Mouse (Mus musculus) lung, postnatal 0 days (tissue): ENCODE measurements around the gene Slc6a12.

Source experiments
- CTCF ChIP-seq: IDR thresholded peaks from 2 replicates; pipeline ENCODE4 v1.5.1; 2016; ENCODE audit warnings: antibody characterized with exemption, mild to moderate bottlenecking
- EP300 ChIP-seq: IDR thresholded peaks from 2 replicates; pipeline ENCODE4 v1.6.1; 2016; ENCODE audit warnings: antibody characterized with exemption, mild to moderate bottlenecking, control low read depth

- no peak for TF ChIP-seq CTCF
- no peak for TF ChIP-seq EP300
These were observed 31.9 kb upstream of the Slc6a12 start for GRCm38 (mm10) chr6:121310984-121311383.
